Mouse (Mus musculus) kidney, adult 2 months (tissue): Measurements from ENCODE around the gene Arhgap29. TPM values are rescaled to one million over a fixed set of nuclear protein-coding genes. Genes with fewer than 3 reads are reported as not detected.

Experiments used
- DNase-seq: peaks from one replicate; pipeline ENCODE4 v3.0.0; 2021
- H3K27ac ChIP-seq: fragments of 200-500 bp; 2 replicates; pipeline ENCODE4 v1.5.1; 2012; ENCODE audit warnings: low read depth, low read length, control low read depth, inconsistent platforms; ENCODE audit not compliant: insufficient read depth
- H3K27me3 ChIP-seq: fragments of 200-500 bp; replicated peaks from 2 replicates; pipeline ENCODE4 v1.6.1; 2012; ENCODE audit warnings: mild to moderate bottlenecking, moderate library complexity, low read length, inconsistent platforms; ENCODE audit not compliant: control insufficient read depth, insufficient read depth
- H3K36me3 ChIP-seq: fragments of 200-500 bp; 2 replicates; pipeline ENCODE4 v1.6.1; 2012; ENCODE audit warnings: mild to moderate bottlenecking, moderate library complexity, low read length, inconsistent platforms; ENCODE audit not compliant: control insufficient read depth, insufficient read depth
- H3K4me1 ChIP-seq: fragments of 200-500 bp; 2 replicates; pipeline ENCODE4 v1.6.1; 2011; ENCODE audit warnings: low read length; ENCODE audit not compliant: control insufficient read depth, insufficient read depth
- H3K4me3 ChIP-seq: fragments of 200-500 bp; 2 replicates; pipeline ENCODE4 v1.5.1; 2011; ENCODE audit warnings: mild to moderate bottlenecking, low read depth, low read length, control low read depth; ENCODE audit not compliant: insufficient read depth
- CTCF ChIP-seq: fragments of 200-500 bp; conservative IDR thresholded peaks from 2 replicates; pipeline ENCODE4 v1.5.1; 2011; ENCODE audit warnings: low read depth, mild to moderate bottlenecking, control low read depth, low read length, moderate library complexity, mixed read lengths; ENCODE audit not compliant: insufficient read depth, insufficient read length
- POLR2A ChIP-seq: fragments of 200-500 bp; IDR thresholded peaks from one replicate; pipeline ENCODE4 v1.6.1; 2011; ENCODE audit warnings: low read depth, low read length, control low read depth
- WGBS: fragments of 180-500 bp; shearing (Covaris S2); methylation state at CpG from one replicate; pipeline ENCODE4 v1.1.7; 2018; 5-methylcytosine and 5-hydroxymethylcytosine counted together
- polyA plus RNA-seq: library from polyadenylated mRNA; depleted of rRNA; stranded (reverse); fragments of >200 nt; gene quantifications from 2 replicates; pipeline ENCODE4 v1.2.3, GENCODE M21; 2012

Arhgap29 gene
- polyA plus RNA-seq, 1 experiment: 28.4 TPM

DNA sequence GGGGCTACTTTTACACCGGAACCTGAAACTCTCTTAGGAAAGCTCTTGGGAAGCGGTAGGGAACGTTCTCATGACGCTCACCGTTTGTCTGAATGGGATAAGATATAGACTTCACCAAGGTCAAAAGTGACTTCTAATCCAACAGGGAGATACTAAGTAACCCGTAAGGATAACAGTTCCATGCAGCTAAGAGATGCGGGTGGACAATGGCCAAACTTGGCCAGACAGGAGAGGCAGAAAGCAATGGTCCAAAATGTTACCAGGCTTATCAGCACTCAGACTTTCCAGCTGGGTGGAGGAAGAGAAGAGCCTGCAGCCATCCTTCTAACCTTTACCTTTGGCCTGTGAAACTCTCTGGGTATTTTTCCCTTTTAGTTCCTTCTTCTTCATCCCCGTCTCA is 75.4 kb downstream of the Arhgap29 start:
- Histone ChIP-seq H3K27ac (peak overlapping the region; percentile 80; the same call in 1 of the 2 replicates), H3K27me3 (no peaks in the 10 kb centered on the region), H3K4me1 (0 out of 2 replicates have a peak, but pooled peaks cover 2% of the 10 kb centered on the region), H3K36me3 (no peaks in the 10 kb centered on the region), H3K4me3 (no peak overlapping the region)
- no peak for DNase-seq
- WGBS: 87% methylated on average over 8 of the region's 8 CpGs
- TF ChIP-seq POLR2A: no peak
- no peak for TF ChIP-seq CTCF

DNA sequence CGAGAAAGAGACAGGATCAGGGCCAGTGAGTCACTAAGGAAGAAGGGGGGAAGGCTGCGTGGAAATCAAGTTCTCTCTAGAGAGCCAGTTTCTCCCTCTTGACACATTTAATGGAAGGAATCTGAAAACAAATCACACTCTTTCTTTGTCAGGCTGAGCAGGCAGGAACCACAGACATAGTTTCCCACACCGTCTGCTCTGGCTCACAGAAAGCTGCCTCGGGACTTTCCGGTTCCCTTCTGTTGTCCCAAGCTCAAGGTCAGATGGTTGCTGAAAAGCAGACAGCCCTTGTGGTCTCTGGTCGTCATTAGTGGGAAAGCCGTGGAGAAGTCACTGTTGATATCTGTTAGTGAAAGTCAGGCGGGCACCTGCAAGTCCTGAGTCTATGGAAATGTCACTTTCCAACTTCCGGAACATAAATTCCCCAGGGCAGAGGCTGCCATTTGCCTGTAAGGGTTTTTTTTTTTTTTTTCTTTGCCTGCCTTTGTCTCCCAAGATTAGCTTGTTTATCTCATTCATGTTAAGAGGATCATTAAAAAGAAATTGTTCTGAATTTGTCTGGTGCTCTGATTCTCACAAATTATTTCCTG is 81.0 kb downstream of the Arhgap29 start:
- H3K27me3 ChIP-seq: no peaks in the 10 kb centered on the region
- no peak overlapping the region for H3K4me3 ChIP-seq
- peaks cover 18% of the 10 kb centered on the region for H3K4me1 ChIP-seq
- DNase-seq: peak; percentile 57
- peak overlapping the region; percentile 75 for H3K27ac ChIP-seq
- 36% methylated on average over 9 of the region's 9 CpGs for WGBS
- H3K36me3 ChIP-seq: no peaks in the 10 kb centered on the region
- TF ChIP-seq CTCF: no peak
- TF ChIP-seq POLR2A: no peak

DNA sequence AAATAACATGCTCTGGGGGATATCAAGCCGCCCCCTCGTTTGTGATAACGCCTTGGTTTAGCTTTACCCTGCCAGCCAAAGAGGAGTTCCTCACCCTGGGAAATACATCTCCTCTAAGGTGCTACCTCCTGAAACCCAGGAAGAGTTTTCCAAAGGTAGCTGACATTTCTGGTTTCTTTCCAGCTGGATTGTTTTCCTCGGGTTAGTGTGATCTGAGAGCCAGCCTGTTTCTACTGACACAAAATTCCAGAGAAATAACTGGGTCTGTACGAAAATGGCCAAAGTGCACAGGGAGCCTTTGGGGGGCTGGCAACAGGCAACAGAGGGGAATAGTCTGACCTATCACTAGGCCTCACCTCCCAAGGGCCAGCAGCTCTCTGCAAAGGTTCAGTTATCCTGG is 81.9 kb downstream of the Arhgap29 start:
- H3K27ac ChIP-seq: peak overlapping the region; percentile 70

DNA sequence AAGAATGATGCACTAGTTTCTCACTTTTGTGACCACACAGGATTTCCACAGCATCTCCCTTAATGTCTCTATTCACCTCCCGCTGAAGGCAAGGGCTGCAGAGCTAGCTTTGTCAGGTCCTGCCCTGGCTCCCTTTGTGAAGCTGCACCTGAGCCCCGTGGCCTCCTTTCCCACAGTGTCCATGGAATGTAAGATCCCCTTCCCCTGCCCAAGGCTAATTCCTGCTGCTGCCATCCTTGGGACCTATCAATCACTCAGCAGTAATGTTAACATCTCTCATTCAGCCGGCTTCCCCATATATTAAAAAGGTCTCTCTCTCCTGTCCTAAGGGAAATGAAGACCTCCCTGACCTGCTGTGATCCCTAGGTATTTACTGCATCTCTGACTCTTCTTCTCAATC is 82.8 kb downstream of the Arhgap29 start:
- TF ChIP-seq POLR2A (no peak), CTCF (no peak)
- WGBS: 82% methylated on average over 3 of the region's 3 CpGs

More for the DNA sequence above, 81.9 kb downstream of the Arhgap29 start:
- Histone ChIP-seq H3K36me3 (no peaks in the 10 kb centered on the region), H3K27me3 (no peaks in the 10 kb centered on the region), H3K4me1 (peaks cover 18% of the 10 kb centered on the region), H3K4me3 (no peak overlapping the region)
- no peak for TF ChIP-seq CTCF
- no peak for TF ChIP-seq POLR2A
- peak; percentile 62 for DNase-seq
- WGBS: 41% methylated on average over 5 of the region's 5 CpGs

DNA sequence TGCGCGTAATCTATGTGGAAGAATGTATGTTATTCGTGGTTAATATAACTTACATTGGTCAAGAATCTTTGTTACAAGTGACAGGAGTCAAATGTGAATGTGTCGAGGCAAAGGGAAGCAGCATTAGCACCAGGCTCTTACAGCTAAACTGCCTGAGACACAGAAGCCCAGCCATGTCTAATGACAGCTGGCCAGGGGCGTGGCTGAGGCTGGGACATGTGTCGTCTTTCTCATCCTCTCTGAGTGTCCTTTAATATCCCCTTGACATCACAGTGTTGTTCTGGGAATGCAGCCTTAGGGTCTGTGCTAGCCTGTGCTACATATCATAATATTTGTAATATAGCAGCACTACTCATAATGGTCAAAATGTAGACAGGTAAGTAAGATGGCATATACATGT is 88.2 kb downstream of the Arhgap29 start:
- WGBS: 87% methylated on average over 6 of the region's 6 CpGs
- H3K4me3 ChIP-seq: no peak overlapping the region
- peaks cover 3% of the 10 kb centered on the region; the same call in 1 of the 2 replicates for H3K4me1 ChIP-seq
- H3K27ac ChIP-seq: no peak overlapping the region
- no peaks in the 10 kb centered on the region for H3K36me3 ChIP-seq
- no peaks in the 10 kb centered on the region for H3K27me3 ChIP-seq
- no peak for DNase-seq
- TF ChIP-seq CTCF (no peak), POLR2A (no peak)

More for the DNA sequence above, 82.8 kb downstream of the Arhgap29 start:
- Histone ChIP-seq H3K27ac (no peak overlapping the region), H3K4me1 (peaks cover 15% of the 10 kb centered on the region), H3K27me3 (no peaks in the 10 kb centered on the region), H3K36me3 (no peaks in the 10 kb centered on the region), H3K4me3 (no peak overlapping the region)
- DNase-seq: no peak

DNA sequence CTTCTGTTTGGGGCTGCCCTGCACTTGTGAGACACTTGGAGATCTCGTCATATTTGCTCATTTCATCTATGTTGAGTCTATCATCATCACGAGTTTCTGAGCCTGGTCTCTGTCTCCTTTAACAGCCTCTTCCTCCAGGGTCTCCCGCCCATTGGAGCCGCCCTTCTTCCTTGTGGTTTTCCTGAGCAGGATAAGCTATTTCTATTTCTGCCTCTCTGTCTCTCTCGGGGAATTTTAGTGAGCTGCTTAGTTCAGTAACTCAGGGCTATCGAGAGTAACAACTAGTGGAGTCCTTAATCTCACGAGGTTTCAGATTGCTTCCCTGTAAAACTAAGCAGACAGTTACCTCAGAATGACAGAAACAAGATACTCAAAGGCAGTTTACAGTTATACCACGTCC is 90.8 kb downstream of the Arhgap29 start:
- no peak overlapping the region for H3K4me3 ChIP-seq
- no peak for DNase-seq
- TF ChIP-seq POLR2A (no peak), CTCF (no peak)
- peaks cover 16% of the 10 kb centered on the region for H3K4me1 ChIP-seq
- WGBS: 33% methylated on average over 8 of the region's 8 CpGs
- H3K36me3 ChIP-seq: no peaks in the 10 kb centered on the region
- no peak overlapping the region for H3K27ac ChIP-seq
- H3K27me3 ChIP-seq: no peaks in the 10 kb centered on the region

DNA sequence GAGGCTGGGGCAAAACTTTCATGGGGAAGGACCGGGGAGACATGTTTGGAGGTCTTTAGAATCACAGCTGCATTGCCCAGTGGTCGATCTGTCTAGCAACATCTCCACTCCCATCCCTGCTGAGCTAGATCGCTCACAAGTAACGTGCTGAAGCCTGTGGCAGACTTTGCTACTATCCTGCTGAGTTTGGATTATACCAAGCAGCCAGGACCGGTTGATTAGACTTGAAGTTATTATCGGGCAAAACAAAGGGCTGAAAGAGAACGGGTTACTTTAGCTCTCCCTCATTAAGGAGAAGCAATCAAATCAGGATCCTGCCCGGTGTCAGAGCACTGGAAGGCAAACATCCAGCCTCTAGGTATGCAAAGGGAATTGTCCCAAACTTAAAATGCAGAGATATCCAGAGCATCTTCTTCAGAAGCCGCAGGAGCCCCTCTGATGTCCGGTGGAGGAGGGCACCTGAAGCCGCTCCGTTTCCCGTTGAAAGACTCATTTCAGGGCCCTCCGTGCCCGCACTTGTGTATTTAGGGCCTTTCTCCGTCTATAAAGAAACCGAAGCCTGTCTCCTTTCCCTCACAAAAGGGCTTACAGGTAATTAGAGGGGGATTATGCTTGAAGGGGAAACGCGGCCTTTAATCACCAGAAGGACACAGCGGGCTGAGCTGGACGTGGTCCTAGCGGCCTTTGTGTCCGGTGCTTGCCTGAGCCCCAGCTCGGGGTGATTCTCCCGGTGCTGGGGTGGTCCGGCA is 91.6 kb downstream of the Arhgap29 start, which contains the start of gene Abca4:
Abca4 (plus strand) TSS at position 645 of the 749 bp plus-strand sequence.
- H3K4me3 ChIP-seq: no peak within 1 kb of the TSS
- 61% methylated on average over 26 of the region's 26 CpGs for WGBS
- no peaks in the 10 kb centered on the region for H3K27me3 ChIP-seq
- no peaks in the 10 kb centered on the region for H3K36me3 ChIP-seq
- peaks cover 20% of the 10 kb centered on the region for H3K4me1 ChIP-seq
- TF ChIP-seq CTCF (no peak), POLR2A (no peak)
- no peak for DNase-seq
- H3K27ac ChIP-seq: peak within 1 kb of the TSS; percentile 39; the same call in 1 of the 2 replicates
